Mouse (Mus musculus) myocyte (in vitro differentiated cells): ENCODE data around the gene Nbl1. TPM values are rescaled to one million over a fixed set of nuclear protein-coding genes. Genes with fewer than 3 reads are reported as not detected.

Experiments
- H3K27me3 ChIP-seq: one replicate; pipeline ENCODE4 v1.6.1; 2011; ENCODE audit not compliant: control insufficient read depth, insufficient read depth, insufficient read length
- H3K36me3 ChIP-seq: one replicate; pipeline ENCODE4 v1.6.1; 2011; ENCODE audit not compliant: control insufficient read depth, insufficient read depth
- H3K4me2 ChIP-seq: one replicate; pipeline ENCODE4 v1.6.1; 2011; ENCODE audit warnings: low read depth, control low read depth
- H3K4me3 ChIP-seq: one replicate; pipeline ENCODE4 v1.5.1; 2011; ENCODE audit warnings: mild to moderate bottlenecking, control low read depth, moderate library complexity
- H3K79me2 ChIP-seq: one replicate; pipeline ENCODE4 v1.6.1; 2011; ENCODE audit not compliant: control insufficient read depth, insufficient read depth
- H3ac ChIP-seq: one replicate; pipeline ENCODE4 v1.6.1; 2011; ENCODE audit not compliant: control insufficient read depth, insufficient read length
- CEBPB ChIP-seq: IDR thresholded peaks from 2 replicates; pipeline ENCODE4 v1.6.1; 2011; ENCODE audit warnings: mild to moderate bottlenecking, moderate library complexity; ENCODE audit not compliant: poor library complexity, insufficient read depth, severe bottlenecking
- E2F4 ChIP-seq: IDR thresholded peaks from one replicate; pipeline ENCODE4 v1.6.1; 2011; ENCODE audit warnings: mild to moderate bottlenecking, control low read depth, moderate library complexity; ENCODE audit not compliant: insufficient read depth
- MAX ChIP-seq: IDR thresholded peaks from one replicate; pipeline ENCODE4 v1.6.1; 2011; ENCODE audit warnings: low read depth, mild to moderate bottlenecking, control low read depth
- MYOD1 ChIP-seq, 3 experiments: IDR thresholded peaks; one replicate each; pipeline ENCODE4 v1.6.1; 2011; ENCODE audit warnings: control low read depth in 2 of 3, low read depth in 2 of 3, mild to moderate bottlenecking in 2 of 3, moderate library complexity in 1 of 3; ENCODE audit not compliant: insufficient read length in 2 of 3, control insufficient read depth in 1 of 3
- MYOG ChIP-seq, 3 experiments: IDR thresholded peaks; one replicate each; pipeline ENCODE4 v1.6.1; 2011; ENCODE audit warnings: control low read depth in 2 of 3, low read depth in 2 of 3, mild to moderate bottlenecking in 2 of 3; ENCODE audit not compliant: insufficient read length in 2 of 3, control insufficient read depth in 1 of 3, insufficient read depth in 1 of 3
- POLR2A ChIP-seq: IDR thresholded peaks from one replicate; pipeline ENCODE4 v1.6.1; 2011; ENCODE audit warnings: low read depth, mild to moderate bottlenecking, control low read depth, moderate library complexity; ENCODE audit not compliant: insufficient read length
- POLR2AphosphoS2 ChIP-seq: IDR thresholded peaks from one replicate; pipeline ENCODE4 v1.6.1; 2011; ENCODE audit warnings: low read depth, control low read depth; ENCODE audit not compliant: insufficient read length
- REST ChIP-seq: IDR thresholded peaks from one replicate; pipeline ENCODE4 v1.6.1; 2011; ENCODE audit warnings: mild to moderate bottlenecking, control low read depth, moderate library complexity; ENCODE audit not compliant: insufficient read depth, insufficient read length
- SRF ChIP-seq: IDR thresholded peaks from one replicate; pipeline ENCODE4 v1.6.1; 2011; ENCODE audit warnings: low read depth; ENCODE audit not compliant: control insufficient read depth, insufficient read length
- TCF12 ChIP-seq: IDR thresholded peaks from one replicate; pipeline ENCODE4 v1.6.1; 2011; ENCODE audit warnings: mild to moderate bottlenecking, control low read depth; ENCODE audit not compliant: poor library complexity, insufficient read depth, severe bottlenecking
- TCF3 ChIP-seq: IDR thresholded peaks from one replicate; pipeline ENCODE4 v1.6.1; 2011; ENCODE audit warnings: low read depth, control low read depth; ENCODE audit not compliant: insufficient read length
- USF1 ChIP-seq: IDR thresholded peaks from one replicate; pipeline ENCODE4 v1.6.1; 2011; ENCODE audit warnings: low read depth, mild to moderate bottlenecking, control low read depth, moderate library complexity
- polyA plus RNA-seq: library from polyadenylated mRNA; unstranded; fragments of >200 nt; fragmentation: generic; extraction: Trizol; gene quantifications from one replicate; pipeline ENCODE4 v1.2.1, GENCODE M21; 2012; ENCODE audit warnings: missing spikeins

Nbl1 gene
- polyA plus RNA-seq, 1 experiment = 42.2 TPM

- no peaks in the 10 kb centered on the region for H3K27me3 ChIP-seq
- peak overlapping the region; percentile 63 for H3ac ChIP-seq
- TF ChIP-seq E2F4 = no peak
- TF ChIP-seq MAX = no peak
- no peak for TF ChIP-seq SRF
- no peak for TF ChIP-seq REST
- TF ChIP-seq TCF12 = no peak
- no peak for TF ChIP-seq POLR2AphosphoS2
- TF ChIP-seq TCF3 = no peak
- TF ChIP-seq USF1 = no peak
- no peak for TF ChIP-seq CEBPB
- TF ChIP-seq MYOG (IDR thresholded peaks at IDR 0.05; ENCODE audit: control insufficient read depth in 1 of 3, insufficient read depth in 1 of 3, insufficient read length in 2 of 3, low read depth in 2 of 3) = no peak
- no peak for TF ChIP-seq MYOD1 (IDR thresholded peaks at IDR 0.05; ENCODE audit: control insufficient read depth in 1 of 3, insufficient read length in 2 of 3, low read depth in 2 of 3)
- no peak for TF ChIP-seq POLR2A
- no peaks in the 10 kb centered on the region for H3K36me3 ChIP-seq
- H3K79me2 ChIP-seq = no peaks in the 10 kb centered on the region
- H3K4me3 ChIP-seq = peak overlapping the region; percentile 44
- H3K4me2 ChIP-seq = peak overlapping the region; percentile 69
Measured at GRCm38 (mm10) chr4:139093196-139093530, 370 bp upstream of the Nbl1 start.

GRCm38 (mm10) chr4:139091478-139092355, 1.1 kb downstream of the Nbl1 start:
- Histone ChIP-seq H3ac (peak overlapping the region; percentile 63), H3K4me2 (peak overlapping the region; percentile 95), H3K79me2 (no peaks in the 10 kb centered on the region), H3K36me3 (no peaks in the 10 kb centered on the region), H3K4me3 (peak overlapping the region; percentile 44), H3K27me3 (no peaks in the 10 kb centered on the region)
- TF ChIP-seq MYOD1 (IDR thresholded peaks at IDR 0.05; ENCODE audit: control insufficient read depth in 1 of 3, insufficient read length in 2 of 3, low read depth in 2 of 3) (peak in 2 of 3 experiments; percentile 62 to 73), MYOG (IDR thresholded peaks at IDR 0.05; ENCODE audit: control insufficient read depth in 1 of 3, insufficient read depth in 1 of 3, insufficient read length in 2 of 3, low read depth in 2 of 3) (peak in 1 of 3 experiments; percentile 72), POLR2AphosphoS2 (no peak)

GRCm38 (mm10) chr4:139091066-139091465, 1.7 kb downstream of the Nbl1 start:
- Histone ChIP-seq H3K4me2 (peak overlapping the region; percentile 95), H3K79me2 (no peaks in the 10 kb centered on the region), H3K4me3 (peak overlapping the region; percentile 44), H3K27me3 (no peaks in the 10 kb centered on the region), H3ac (no peak overlapping the region), H3K36me3 (no peaks in the 10 kb centered on the region)
- TF ChIP-seq SRF = no peak
- no peak for TF ChIP-seq CEBPB
- no peak for TF ChIP-seq MYOG (IDR thresholded peaks at IDR 0.05; ENCODE audit: control insufficient read depth in 1 of 3, insufficient read depth in 1 of 3, insufficient read length in 2 of 3, low read depth in 2 of 3)
- TF ChIP-seq USF1 = no peak
- TF ChIP-seq TCF12 = no peak
- no peak for TF ChIP-seq TCF3

GRCm38 (mm10) chr4:139090303-139090940, 2.4 kb downstream of the Nbl1 start:
- peak overlapping the region; percentile 95 for H3K4me2 ChIP-seq
- H3K79me2 ChIP-seq = no peaks in the 10 kb centered on the region
- H3K27me3 ChIP-seq = no peaks in the 10 kb centered on the region
- H3K4me3 ChIP-seq = peak overlapping the region; percentile 44
- no peak overlapping the region for H3ac ChIP-seq
- H3K36me3 ChIP-seq = no peaks in the 10 kb centered on the region
- TF ChIP-seq CEBPB = no peak
- TF ChIP-seq SRF = no peak
- no peak for TF ChIP-seq POLR2AphosphoS2
- no peak for TF ChIP-seq MAX
- TF ChIP-seq MYOD1 (IDR thresholded peaks at IDR 0.05; ENCODE audit: control insufficient read depth in 1 of 3, insufficient read length in 2 of 3, low read depth in 2 of 3) = no peak
- no peak for TF ChIP-seq TCF3
- TF ChIP-seq POLR2A = no peak
- no peak for TF ChIP-seq TCF12
- no peak for TF ChIP-seq E2F4
- TF ChIP-seq USF1 = no peak

GRCm38 (mm10) chr4:139088982-139089671, 3.7 kb downstream of the Nbl1 start:
- no peak overlapping the region for H3K4me3 ChIP-seq
- H3K27me3 ChIP-seq = no peaks in the 10 kb centered on the region

More at GRCm38 (mm10) chr4:139088982-139089671, 3.7 kb downstream of the Nbl1 start:
- Histone ChIP-seq H3K36me3 (no peaks in the 10 kb centered on the region), H3K79me2 (no peaks in the 10 kb centered on the region), H3ac (no peak overlapping the region), H3K4me2 (no peak overlapping the region)
- no peak for TF ChIP-seq CEBPB
- peak in 2 of 3 experiments; percentile 15 to 28 for TF ChIP-seq MYOD1 (IDR thresholded peaks at IDR 0.05; ENCODE audit: control insufficient read depth in 1 of 3, insufficient read length in 2 of 3, low read depth in 2 of 3)
- no peak for TF ChIP-seq REST
- no peak for TF ChIP-seq SRF
- TF ChIP-seq MYOG (IDR thresholded peaks at IDR 0.05; ENCODE audit: control insufficient read depth in 1 of 3, insufficient read depth in 1 of 3, insufficient read length in 2 of 3, low read depth in 2 of 3) = peak in 1 of 3 experiments; percentile 50
- no peak for TF ChIP-seq MAX
